Mouse (Mus musculus): Measurements from ENCODE around the gene Sgsm1. TPM values are rescaled to one million over a fixed set of nuclear protein-coding genes. Genes with fewer than 3 reads are reported as not detected.

Sgsm1 gene
- total RNA-seq, 2 experiments from 2014 or later: 0.38 to 0.39 TPM

- peak; percentile 36 for DNase-seq (ENCODE audit: low spot score)
Measured at GRCm38 (mm10) chr5:113323784-113324638, 13.4 kb upstream of the Sgsm1 start.

GRCm38 (mm10) chr5:113313998-113314397 lies 3.4 kb upstream of the Sgsm1 start:
- peak; percentile 36 for DNase-seq (ENCODE audit: low spot score)

DNA sequence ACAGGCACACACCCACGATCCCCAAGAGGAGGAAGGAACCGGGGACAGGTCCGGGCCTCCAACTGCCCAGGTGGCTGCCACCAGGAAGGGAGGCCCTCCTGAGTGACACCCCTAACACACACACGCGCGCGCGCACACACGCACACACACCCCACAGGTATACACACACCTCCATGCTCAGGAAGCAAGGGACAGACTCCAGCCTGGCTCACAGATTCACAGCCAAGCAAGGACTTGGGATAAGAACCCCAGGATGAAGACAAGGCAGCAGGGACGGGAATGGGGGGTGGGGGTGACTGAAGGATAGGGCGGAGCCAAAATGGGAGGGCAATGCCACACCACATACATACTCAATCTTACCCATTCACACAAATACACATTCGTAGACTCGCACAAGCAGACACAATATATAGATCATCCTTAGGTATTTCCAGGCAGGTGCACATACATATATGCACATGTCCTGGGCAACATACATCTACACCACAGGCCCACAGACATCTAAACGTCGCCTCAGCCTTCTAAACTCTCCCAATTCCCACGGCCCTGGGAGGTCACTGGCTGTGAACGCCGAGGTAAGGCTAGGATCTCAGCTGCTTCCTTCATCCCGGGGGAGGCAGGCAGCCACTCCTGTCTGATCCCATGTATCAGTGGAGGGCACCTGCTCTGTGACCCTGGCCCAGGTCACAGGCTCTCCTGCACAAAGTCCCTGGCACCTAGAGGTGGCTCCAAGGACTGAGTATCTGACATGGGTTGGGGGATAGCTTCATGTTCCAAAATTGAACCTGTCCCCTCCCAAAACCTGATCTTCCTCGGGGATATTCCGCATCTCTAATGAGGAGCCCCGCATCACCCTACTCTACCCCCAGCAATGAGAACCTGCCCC lies 852 bp downstream of the Sgsm1 start:
- no peak for DNase-seq (ENCODE audit: low spot score)

GRCm38 (mm10) chr5:113306750-113307477 lies 3.7 kb downstream of the Sgsm1 start:
- DNase-seq (ENCODE audit: low spot score): no peak

GRCm38 (mm10) chr5:113304527-113304926 lies 6.1 kb downstream of the Sgsm1 start:
- DNase-seq (ENCODE audit: low spot score): no peak

DNA sequence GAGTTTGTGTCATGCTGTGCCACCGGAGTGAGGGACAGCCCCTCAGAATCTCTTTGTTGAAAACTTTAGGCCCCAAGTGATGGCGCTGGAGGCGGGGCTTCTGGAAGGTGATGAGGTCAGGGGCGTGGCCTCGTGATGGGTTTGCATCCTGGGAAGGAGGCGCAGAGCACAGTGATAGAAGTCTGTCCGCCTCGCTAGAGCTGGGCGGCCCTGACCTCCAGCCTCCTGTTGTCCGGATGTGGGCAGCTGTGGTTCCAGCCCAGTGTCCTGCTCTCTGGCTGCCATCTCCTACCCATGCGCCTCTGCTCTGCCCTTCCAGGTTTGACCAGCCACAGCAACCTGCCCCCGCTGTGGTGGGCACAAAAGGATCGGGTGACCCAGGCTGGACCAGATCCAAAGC lies 8.7 kb downstream of the Sgsm1 start:
- no peak for DNase-seq (ENCODE audit: low spot score)

- no peak for DNase-seq (ENCODE audit: low spot score)
Measured at GRCm38 (mm10) chr5:113300148-113300889, 10.3 kb downstream of the Sgsm1 start.

GRCm38 (mm10) chr5:113299433-113299832 lies 11.2 kb downstream of the Sgsm1 start:
- no peak for DNase-seq (ENCODE audit: low spot score)

DNA sequence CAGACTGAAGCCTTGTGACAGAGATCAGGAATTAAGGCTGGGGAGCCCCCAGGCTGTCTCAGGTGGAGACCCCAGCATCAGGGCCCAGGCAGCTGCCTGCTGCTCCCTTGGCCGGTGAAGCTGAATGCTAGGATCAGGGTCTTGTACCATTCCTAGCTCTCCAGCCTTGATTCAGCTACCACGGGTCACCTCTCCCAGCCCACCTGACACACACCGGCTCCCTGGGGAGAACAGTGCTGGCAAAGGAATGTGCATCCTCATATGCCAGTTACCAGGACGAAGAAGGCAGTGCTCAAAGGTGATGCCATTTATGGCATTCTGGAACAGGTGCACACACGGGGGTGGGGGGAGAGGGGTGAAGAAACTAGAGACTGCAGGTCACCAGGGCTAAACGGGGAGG lies 11.8 kb downstream of the Sgsm1 start:
- DNase-seq (ENCODE audit: low spot score): no peak

GRCm38 (mm10) chr5:113298040-113298439 lies 12.5 kb downstream of the Sgsm1 start:
- DNase-seq (ENCODE audit: low spot score): no peak

- DNase-seq (ENCODE audit: low spot score): no peak
Measured at GRCm38 (mm10) chr5:113295791-113296190, 14.8 kb downstream of the Sgsm1 start.

DNA sequence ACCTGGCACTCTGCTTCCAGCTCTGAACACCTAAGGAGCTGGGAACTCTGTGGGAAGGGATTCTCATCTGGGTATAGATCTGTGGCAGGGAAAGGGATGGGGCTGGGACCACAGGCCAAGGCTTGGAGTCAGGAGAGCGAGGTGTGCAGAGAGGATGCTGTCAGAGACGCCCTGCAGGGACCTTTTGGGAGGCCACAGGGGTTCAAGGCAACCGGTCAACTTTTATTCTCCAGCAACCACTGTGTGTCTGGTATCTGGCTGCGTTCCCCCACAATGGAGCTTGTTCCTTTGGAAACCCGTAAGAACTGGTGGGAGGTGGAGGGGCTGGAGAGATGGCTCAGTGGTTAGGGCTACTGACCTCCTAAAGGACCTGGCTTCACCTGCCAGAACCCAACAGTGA lies 16.0 kb downstream of the Sgsm1 start:
- no peak for DNase-seq (ENCODE audit: low spot score)

DNA sequence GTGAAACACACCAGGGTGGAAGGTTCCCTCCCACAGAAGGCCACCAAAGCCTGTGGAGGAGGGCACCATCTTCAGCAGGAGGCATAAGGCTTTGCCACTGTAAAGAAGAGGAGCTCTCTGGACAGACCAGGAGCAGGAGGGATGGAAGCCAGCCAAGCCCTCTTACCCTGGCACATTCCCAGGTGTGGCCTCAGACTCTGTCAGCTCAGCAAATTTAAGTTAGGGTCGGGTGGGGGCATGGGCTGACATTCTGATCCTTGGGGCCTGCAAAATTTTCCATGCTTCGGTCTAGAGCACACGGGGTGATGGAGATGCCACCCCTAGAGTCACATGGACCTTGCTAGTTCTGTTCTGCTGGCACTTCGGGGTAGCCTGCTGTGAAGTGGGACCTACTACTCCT lies 17.1 kb downstream of the Sgsm1 start:
- DNase-seq (ENCODE audit: low spot score): no peak

- no peak for DNase-seq (ENCODE audit: low spot score)
Measured at GRCm38 (mm10) chr5:113292832-113293231, 17.8 kb downstream of the Sgsm1 start.

DNA sequence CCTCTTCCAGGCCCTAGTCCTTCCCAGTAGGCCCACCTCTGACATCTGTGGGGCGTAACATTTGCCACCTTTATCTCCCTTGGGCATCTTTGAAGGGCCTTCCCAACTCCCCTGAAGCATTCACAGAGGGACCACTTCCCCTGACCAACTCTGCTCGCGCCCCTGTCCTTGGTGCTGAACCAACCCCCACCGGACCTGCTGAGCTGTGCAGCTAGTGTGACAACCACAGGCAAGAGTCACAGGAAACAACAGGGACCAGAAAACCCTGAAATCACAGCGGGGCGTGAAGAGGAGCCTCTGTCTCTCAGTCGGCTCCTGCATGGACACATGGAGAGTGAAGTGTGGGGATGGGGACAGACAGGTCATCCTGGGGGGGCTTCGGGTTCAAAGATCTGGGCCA lies 18.4 kb downstream of the Sgsm1 start:
- no peak for DNase-seq (ENCODE audit: low spot score)

- no peak for DNase-seq (ENCODE audit: low spot score)
Measured at GRCm38 (mm10) chr5:113291125-113291524, 19.5 kb downstream of the Sgsm1 start.

DNA sequence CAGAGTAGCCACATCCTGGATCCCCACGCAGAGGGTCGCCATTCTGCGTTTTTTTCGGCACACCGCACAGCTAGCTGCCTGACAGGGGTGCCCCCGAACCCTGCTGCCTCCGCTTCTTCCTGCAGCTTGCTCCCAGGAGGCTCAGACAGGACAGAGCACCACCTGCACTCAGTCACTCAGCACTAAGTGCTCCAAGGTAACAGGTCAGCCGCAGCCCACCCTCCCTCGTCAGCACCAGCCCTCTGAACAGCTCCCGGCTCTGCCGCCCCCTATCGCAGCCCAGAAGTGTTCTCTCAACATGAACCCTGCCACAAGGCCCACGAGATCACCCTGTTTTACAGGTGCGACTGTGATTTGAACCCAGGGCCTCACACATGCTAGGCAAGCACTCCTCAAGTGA lies 20.4 kb downstream of the Sgsm1 start:
- DNase-seq (ENCODE audit: low spot score): no peak

GRCm38 (mm10) chr5:113288490-113288889 lies 22.1 kb downstream of the Sgsm1 start:
- DNase-seq (ENCODE audit: low spot score): no peak

DNA sequence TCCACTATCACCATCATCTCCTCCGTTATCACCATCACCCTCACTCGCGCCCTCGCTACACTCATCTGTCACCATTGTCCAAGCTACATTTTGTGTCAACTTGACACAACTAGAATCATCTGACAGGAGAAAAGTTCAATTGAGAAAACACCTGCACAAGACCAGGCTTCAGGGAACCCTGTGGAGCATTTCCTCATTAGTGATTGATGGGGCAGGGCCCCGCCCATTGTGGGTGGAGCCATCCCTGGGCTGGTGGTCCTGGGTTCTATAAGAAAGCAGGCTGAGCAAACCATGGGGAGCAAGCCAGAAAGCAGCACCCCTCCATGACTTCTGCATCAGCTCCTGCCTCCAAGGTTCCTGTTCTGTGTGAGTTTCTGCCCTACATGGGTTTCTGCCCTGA lies 22.8 kb downstream of the Sgsm1 start:
- DNase-seq (ENCODE audit: low spot score): no peak

DNA sequence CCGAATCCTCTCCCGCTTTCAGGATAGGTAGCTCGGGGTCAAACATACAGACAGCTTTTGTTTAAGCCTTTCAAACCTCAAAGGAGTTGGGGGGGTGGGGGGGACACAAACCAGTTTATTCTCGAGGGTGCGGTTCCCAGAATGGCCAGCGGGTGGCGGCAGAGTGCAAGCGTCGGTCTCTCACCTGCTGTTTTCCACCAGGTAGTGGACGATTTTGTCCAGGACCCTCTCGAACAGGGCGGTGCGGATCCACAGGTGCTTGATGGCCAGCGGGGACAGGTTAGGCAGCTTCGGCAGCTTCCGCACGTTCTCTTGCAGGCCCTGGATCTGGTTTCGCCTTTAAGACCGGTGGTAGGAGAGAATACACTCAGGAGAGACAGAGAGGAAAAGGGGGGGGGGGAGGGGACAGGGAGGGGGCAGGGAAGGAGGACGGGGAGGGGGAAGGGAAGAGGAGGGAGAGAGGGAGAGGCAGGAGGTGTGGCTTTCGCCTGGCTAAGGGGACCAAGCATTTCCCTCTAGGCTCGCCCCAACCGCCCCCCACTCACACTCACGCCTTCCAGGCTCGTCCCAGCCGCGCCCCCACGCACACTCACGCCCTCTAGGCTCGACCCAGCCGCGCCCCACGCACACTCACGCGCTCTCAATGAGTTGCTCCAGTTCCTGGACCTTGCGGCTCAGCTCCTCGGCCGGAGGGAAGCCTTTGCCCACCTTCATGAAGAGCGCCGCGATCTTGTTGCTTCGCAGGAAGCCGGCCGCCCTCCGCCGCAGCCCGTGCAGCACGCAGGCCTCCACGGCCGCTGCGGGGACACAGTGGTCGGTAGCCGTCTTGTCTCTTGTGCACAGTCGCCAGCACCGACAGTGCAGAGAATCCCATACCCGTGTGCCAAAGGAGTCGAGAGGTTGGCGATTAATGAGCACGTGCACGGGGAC lies 23.7 kb downstream of the Sgsm1 start:
- DNase-seq (ENCODE audit: low spot score): peak; percentile 9

Data from gastrocnemius, adult 18-20 months (tissue).